Mouse (Mus musculus): Measurements from ENCODE around the gene Itga8. TPM values are rescaled to one million over a fixed set of nuclear protein-coding genes. Genes with fewer than 3 reads are reported as not detected.

The Itga8 gene
- polyA plus RNA-seq (2015; fragmentation: Nextera tagmentation; extraction: Ambion mirVana): 3.1 and 4.0 TPM in 2 replicates

GRCm38 (mm10) chr2:12301431-12302170 is at the start of gene Itga8:
Gene Itga8 (minus strand): TSS chr2:12301922.
- H3K9me3 ChIP-seq (ENCODE audit: control insufficient read depth, low read length): no peaks in the 10 kb centered on the region
- H3K36me3 ChIP-seq (ENCODE audit: control insufficient read depth, insufficient read depth, low read length): no peaks in the 10 kb centered on the region
- H3K27me3 ChIP-seq (replicated peaks; ENCODE audit: control insufficient read depth, insufficient read depth, low read length): no peaks in the 10 kb centered on the region; the same call in 1 of the 2 replicates
- peak within 1 kb of the TSS; percentile 87 for H3K9ac ChIP-seq (ENCODE audit: low read depth, low read length)
- H3K4me3 ChIP-seq (ENCODE audit: low read length): peak within 1 kb of the TSS; percentile 80
- peak; percentile 98 for ATAC-seq
- 1% methylated on average over 50 of the region's 56 CpGs for WGBS
- H3K4me1 ChIP-seq (ENCODE audit: control insufficient read depth, insufficient read depth, low read depth, low read length): no peaks in the 10 kb centered on the region; the same call in 1 of the 2 replicates
- peak within 1 kb of the TSS; percentile 94 for H3K4me2 ChIP-seq (ENCODE audit: low read length)
- H3K27ac ChIP-seq (ENCODE audit: low read depth, low read length): no peak within 1 kb of the TSS

GRCm38 (mm10) chr2:12348914-12349313 is 47.2 kb upstream of the Itga8 start:
- H3K4me3 ChIP-seq (ENCODE audit: low read length): no peak overlapping the region
- H3K36me3 ChIP-seq (ENCODE audit: control insufficient read depth, insufficient read depth, low read length): peaks cover 6% of the 10 kb centered on the region; the same call in 1 of the 2 replicates
- H3K4me2 ChIP-seq (ENCODE audit: low read length): no peak overlapping the region
- no peaks in the 10 kb centered on the region for H3K9me3 ChIP-seq (ENCODE audit: control insufficient read depth, low read length)
- ATAC-seq: no peak
- no peak overlapping the region for H3K9ac ChIP-seq (ENCODE audit: low read depth, low read length)
- 94% methylated on average over 2 of the region's 2 CpGs for WGBS
- no peaks in the 10 kb centered on the region for H3K4me1 ChIP-seq (ENCODE audit: control insufficient read depth, insufficient read depth, low read depth, low read length)
- no peak overlapping the region for H3K27ac ChIP-seq (ENCODE audit: low read depth, low read length)
- no peaks in the 10 kb centered on the region for H3K27me3 ChIP-seq (replicated peaks; ENCODE audit: control insufficient read depth, insufficient read depth, low read length)

- WGBS: 64% methylated on average over 2 of the region's 2 CpGs
- H3K9ac ChIP-seq (ENCODE audit: low read depth, low read length): no peak overlapping the region
- no peak overlapping the region for H3K27ac ChIP-seq (ENCODE audit: low read depth, low read length)
- H3K4me3 ChIP-seq (ENCODE audit: low read length): no peak overlapping the region
- no peak overlapping the region for H3K4me2 ChIP-seq (ENCODE audit: low read length)
- no peaks in the 10 kb centered on the region for H3K36me3 ChIP-seq (ENCODE audit: control insufficient read depth, insufficient read depth, low read length)
- H3K27me3 ChIP-seq (replicated peaks; ENCODE audit: control insufficient read depth, insufficient read depth, low read length): no peaks in the 10 kb centered on the region
- ATAC-seq: no peak
- no peaks in the 10 kb centered on the region for H3K9me3 ChIP-seq (ENCODE audit: control insufficient read depth, low read length)
- peaks cover 6% of the 10 kb centered on the region for H3K4me1 ChIP-seq (ENCODE audit: control insufficient read depth, insufficient read depth, low read depth, low read length)
These were observed 30.2 kb upstream of the Itga8 start for GRCm38 (mm10) chr2:12331962-12332361.

- no peaks in the 10 kb centered on the region for H3K27me3 ChIP-seq (replicated peaks; ENCODE audit: control insufficient read depth, insufficient read depth, low read length)
- H3K27ac ChIP-seq (ENCODE audit: low read depth, low read length): no peak overlapping the region
- H3K36me3 ChIP-seq (ENCODE audit: control insufficient read depth, insufficient read depth, low read length): no peaks in the 10 kb centered on the region
- ATAC-seq: no peak
- 38% methylated on average over 2 of the region's 2 CpGs for WGBS
- no peak overlapping the region for H3K4me2 ChIP-seq (ENCODE audit: low read length)
- peaks cover 6% of the 10 kb centered on the region for H3K4me1 ChIP-seq (ENCODE audit: control insufficient read depth, insufficient read depth, low read depth, low read length)
- no peak overlapping the region for H3K9ac ChIP-seq (ENCODE audit: low read depth, low read length)
- no peak overlapping the region for H3K4me3 ChIP-seq (ENCODE audit: low read length)
- no peaks in the 10 kb centered on the region for H3K9me3 ChIP-seq (ENCODE audit: control insufficient read depth, low read length)
These were observed 27.9 kb upstream of the Itga8 start for GRCm38 (mm10) chr2:12329620-12330019.

DNA sequence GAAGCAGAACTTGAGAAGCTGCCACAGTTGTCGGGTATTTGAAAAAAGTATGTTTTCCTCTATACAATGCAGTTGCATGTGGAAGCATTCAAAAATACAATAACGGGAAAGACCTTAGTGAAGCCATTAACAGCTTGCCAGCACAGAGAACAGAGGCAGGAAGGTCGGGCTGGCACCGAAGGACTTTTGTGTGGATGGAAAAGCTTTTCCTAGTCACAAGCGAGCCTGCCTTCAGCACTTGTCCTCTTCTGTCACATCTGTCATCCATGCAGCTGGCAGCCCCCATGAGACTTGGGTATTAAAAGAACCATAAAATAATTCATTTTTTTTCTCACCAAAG is 27.3 kb upstream of the Itga8 start:
- peak overlapping the region; percentile 62 for H3K4me2 ChIP-seq (ENCODE audit: low read length)
- H3K4me3 ChIP-seq (ENCODE audit: low read length): no peak overlapping the region
- no peak overlapping the region for H3K9ac ChIP-seq (ENCODE audit: low read depth, low read length)
- H3K27me3 ChIP-seq (replicated peaks; ENCODE audit: control insufficient read depth, insufficient read depth, low read length): no peaks in the 10 kb centered on the region
- H3K36me3 ChIP-seq (ENCODE audit: control insufficient read depth, insufficient read depth, low read length): no peaks in the 10 kb centered on the region
- no peak; the same call in 1 of the 2 replicates for ATAC-seq
- H3K4me1 ChIP-seq (ENCODE audit: control insufficient read depth, insufficient read depth, low read depth, low read length): peaks cover 6% of the 10 kb centered on the region
- WGBS: 13% methylated on average over 5 of the region's 5 CpGs
- no peaks in the 10 kb centered on the region for H3K9me3 ChIP-seq (ENCODE audit: control insufficient read depth, low read length)
- H3K27ac ChIP-seq (ENCODE audit: low read depth, low read length): no peak overlapping the region

DNA sequence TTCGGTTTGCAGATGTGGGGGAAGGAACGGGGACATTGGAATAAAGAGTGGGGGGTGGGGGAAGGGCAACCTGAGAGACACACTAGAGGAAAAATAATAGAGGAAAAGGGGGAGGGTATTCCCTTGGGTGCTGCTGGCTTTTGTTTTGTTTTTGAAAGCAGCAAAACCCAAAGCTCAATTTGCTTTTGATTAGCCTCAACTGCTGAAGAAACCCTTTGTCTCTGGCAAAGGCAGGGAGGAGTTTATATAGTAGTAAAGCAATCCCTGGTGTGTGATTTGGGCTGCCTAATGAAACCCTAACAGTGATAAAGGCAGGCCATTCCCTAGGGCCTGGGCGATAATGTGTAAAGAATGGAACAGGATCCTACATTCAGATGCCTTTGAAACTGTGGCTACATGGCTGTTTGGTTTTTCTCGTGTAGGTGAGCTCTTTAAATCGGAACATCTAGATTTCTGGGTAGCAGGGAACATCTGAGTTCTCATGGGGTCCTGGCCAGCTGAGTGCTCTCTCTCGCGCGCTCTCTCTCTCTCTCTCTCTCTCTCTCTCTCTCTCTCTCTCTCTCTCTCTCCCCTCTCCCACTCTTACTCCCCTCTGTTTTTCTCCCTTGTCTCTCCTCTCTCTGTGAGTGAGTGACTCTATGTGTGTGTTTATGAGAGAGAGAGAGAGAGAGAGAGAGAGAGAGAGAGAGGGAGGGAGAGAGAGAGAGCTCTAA is 26.8 kb upstream of the Itga8 start:
- Histone ChIP-seq H3K4me1 (ENCODE audit: control insufficient read depth, insufficient read depth, low read depth, low read length) (peaks cover 6% of the 10 kb centered on the region), H3K36me3 (ENCODE audit: control insufficient read depth, insufficient read depth, low read length) (no peaks in the 10 kb centered on the region), H3K9me3 (ENCODE audit: control insufficient read depth, low read length) (no peaks in the 10 kb centered on the region), H3K27me3 (replicated peaks; ENCODE audit: control insufficient read depth, insufficient read depth, low read length) (no peaks in the 10 kb centered on the region), H3K4me2 (ENCODE audit: low read length) (peak overlapping the region; percentile 62), H3K27ac (ENCODE audit: low read depth, low read length) (no peak overlapping the region), H3K9ac (ENCODE audit: low read depth, low read length) (no peak overlapping the region), H3K4me3 (ENCODE audit: low read length) (no peak overlapping the region)
- peak; percentile 64 for ATAC-seq
- 11% methylated on average over 8 of the region's 8 CpGs for WGBS

GRCm38 (mm10) chr2:12327691-12328354 is 26.1 kb upstream of the Itga8 start:
- Histone ChIP-seq H3K9ac (ENCODE audit: low read depth, low read length) (no peak overlapping the region), H3K4me1 (ENCODE audit: control insufficient read depth, insufficient read depth, low read depth, low read length) (peaks cover 6% of the 10 kb centered on the region), H3K27me3 (replicated peaks; ENCODE audit: control insufficient read depth, insufficient read depth, low read length) (no peaks in the 10 kb centered on the region), H3K4me3 (ENCODE audit: low read length) (peak overlapping the region; percentile 34), H3K4me2 (ENCODE audit: low read length) (peak overlapping the region; percentile 62), H3K36me3 (ENCODE audit: control insufficient read depth, insufficient read depth, low read length) (no peaks in the 10 kb centered on the region), H3K27ac (ENCODE audit: low read depth, low read length) (no peak overlapping the region), H3K9me3 (ENCODE audit: control insufficient read depth, low read length) (no peaks in the 10 kb centered on the region)
- peak; percentile 28 for ATAC-seq
- 27% methylated on average over 11 of the region's 11 CpGs for WGBS

- Histone ChIP-seq H3K9me3 (ENCODE audit: control insufficient read depth, low read length) (no peaks in the 10 kb centered on the region), H3K4me2 (ENCODE audit: low read length) (peak overlapping the region; percentile 62), H3K4me3 (ENCODE audit: low read length) (peak overlapping the region; percentile 34), H3K27ac (ENCODE audit: low read depth, low read length) (no peak overlapping the region), H3K4me1 (ENCODE audit: control insufficient read depth, insufficient read depth, low read depth, low read length) (peaks cover 6% of the 10 kb centered on the region), H3K9ac (ENCODE audit: low read depth, low read length) (0 out of 2 replicates have a peak overlapping the region, but pooled peaks have one; percentile 8), H3K27me3 (replicated peaks; ENCODE audit: control insufficient read depth, insufficient read depth, low read length) (no peaks in the 10 kb centered on the region), H3K36me3 (ENCODE audit: control insufficient read depth, insufficient read depth, low read length) (no peaks in the 10 kb centered on the region)
- ATAC-seq: peak; percentile 50; the same call in 1 of the 2 replicates
- 9% methylated on average over 10 of the region's 10 CpGs for WGBS
These were observed 25.5 kb upstream of the Itga8 start for GRCm38 (mm10) chr2:12327216-12327615.

- H3K9ac ChIP-seq (ENCODE audit: low read depth, low read length): no peak overlapping the region
- H3K27ac ChIP-seq (ENCODE audit: low read depth, low read length): no peak overlapping the region
- no peak for ATAC-seq
- H3K9me3 ChIP-seq (ENCODE audit: control insufficient read depth, low read length): no peaks in the 10 kb centered on the region
- no peaks in the 10 kb centered on the region for H3K27me3 ChIP-seq (replicated peaks; ENCODE audit: control insufficient read depth, insufficient read depth, low read length)
- no peaks in the 10 kb centered on the region for H3K36me3 ChIP-seq (ENCODE audit: control insufficient read depth, insufficient read depth, low read length)
- no peak overlapping the region for H3K4me2 ChIP-seq (ENCODE audit: low read length)
- no peak overlapping the region for H3K4me3 ChIP-seq (ENCODE audit: low read length)
- H3K4me1 ChIP-seq (ENCODE audit: control insufficient read depth, insufficient read depth, low read depth, low read length): peaks cover 6% of the 10 kb centered on the region
- WGBS: 85% methylated on average over 2 of the region's 2 CpGs
These were observed 24.1 kb upstream of the Itga8 start for GRCm38 (mm10) chr2:12325868-12326267.
